Mouse (Mus musculus) thymus, postnatal 14 days (tissue): ENCODE results near the gene Lmbr1.
A peak's percentile ranks its signal among the peaks of the same experiment; 100 is the strongest.
"Not testable (repeated sequence)": the region's sequence is repeated elsewhere in the genome, so short reads cannot be mapped to it uniquely, and the experiment has no call there.

Source experiments
- DNase-seq: peaks from one replicate; pipeline ENCODE4 v3.0.0; 2021

Gene Lmbr1

GRCm38 (mm10) chr5:29378298-29379036, at the start of gene Lmbr1:
Gene Lmbr1 (minus strand): TSS chr5:29378390.
- peak; percentile 92 for DNase-seq

GRCm38 (mm10) chr5:29423330-29423729, 45.1 kb upstream of the Lmbr1 start:
- DNase-seq = not testable (repeated sequence)

GRCm38 (mm10) chr5:29413041-29413440, 34.9 kb upstream of the Lmbr1 start:
- DNase-seq = no peak

GRCm38 (mm10) chr5:29410854-29411253, 32.7 kb upstream of the Lmbr1 start:
- no peak for DNase-seq

GRCm38 (mm10) chr5:29398427-29398826, 20.2 kb upstream of the Lmbr1 start:
- DNase-seq = no peak

GRCm38 (mm10) chr5:29388944-29389765, 11.0 kb upstream of the Lmbr1 start:
- DNase-seq = peak; percentile 81

- DNase-seq = no peak
Measured at GRCm38 (mm10) chr5:29388181-29388943, 10.2 kb upstream of the Lmbr1 start.

GRCm38 (mm10) chr5:29387591-29387990, 9.4 kb upstream of the Lmbr1 start:
- no peak for DNase-seq

- DNase-seq = no peak
Measured at GRCm38 (mm10) chr5:29382776-29383175, 4.6 kb upstream of the Lmbr1 start.

GRCm38 (mm10) chr5:29380091-29380490, 1.9 kb upstream of the Lmbr1 start:
- DNase-seq = no peak

GRCm38 (mm10) chr5:29377590-29378297, 446 bp downstream of the Lmbr1 start:
- peak; percentile 25 for DNase-seq

GRCm38 (mm10) chr5:29363511-29363910, 14.7 kb downstream of the Lmbr1 start:
- no peak for DNase-seq

GRCm38 (mm10) chr5:29335836-29336235, 42.4 kb downstream of the Lmbr1 start:
- peak; percentile 7 for DNase-seq

- no peak for DNase-seq
Measured at GRCm38 (mm10) chr5:29322503-29322902, 55.7 kb downstream of the Lmbr1 start.

- DNase-seq = no peak
Measured at GRCm38 (mm10) chr5:29309191-29309590, 69.0 kb downstream of the Lmbr1 start.

- DNase-seq = peak; percentile 60
Measured at GRCm38 (mm10) chr5:29293194-29293593, 85.0 kb downstream of the Lmbr1 start.

- DNase-seq = no peak
Measured at GRCm38 (mm10) chr5:29290110-29290509, 88.1 kb downstream of the Lmbr1 start.

GRCm38 (mm10) chr5:29289703-29290102, 88.5 kb downstream of the Lmbr1 start:
- DNase-seq = no peak

GRCm38 (mm10) chr5:29281081-29281480, 97.1 kb downstream of the Lmbr1 start:
- DNase-seq = no peak

GRCm38 (mm10) chr5:29274746-29275145, 103.4 kb downstream of the Lmbr1 start:
- DNase-seq = peak; percentile 7

- no peak for DNase-seq
Measured at GRCm38 (mm10) chr5:29273426-29273825, 104.8 kb downstream of the Lmbr1 start.

- DNase-seq = no peak
Measured at GRCm38 (mm10) chr5:29270879-29271278, 107.3 kb downstream of the Lmbr1 start.

- DNase-seq = no peak
Measured at GRCm38 (mm10) chr5:29253876-29254275, 124.3 kb downstream of the Lmbr1 start.
